Mouse (Mus musculus) limb, embryonic 14.5 days (tissue): ENCODE results near the gene Dnajc14. TPM values are rescaled to one million over a fixed set of nuclear protein-coding genes. Genes with fewer than 3 reads are reported as not detected.

Experiments used
- ATAC-seq: fragments of 200-750 bp; cut with Nextera tagmentation; 2 replicates; pipeline ENCODE4 v1.8.0; 2017; ENCODE audit warnings: low read depth, moderate number of reproducible peaks, moderate TSS enrichment; ENCODE audit not compliant: low FRiP score
- DNase-seq: peaks from one replicate; pipeline ENCODE4 v3.0.0-alpha.2; 2015; ENCODE audit warnings: low spot score
- H3K27ac ChIP-seq: fragments of 300-500 bp; sonication (generic); replicated peaks from 2 replicates; pipeline ENCODE4 v1.5.1; 2014; ENCODE audit warnings: low read depth, mild to moderate bottlenecking, low read length, moderate library complexity, mixed read lengths
- H3K27me3 ChIP-seq: fragments of 300-500 bp; sonication (generic); 2 replicates; pipeline ENCODE4 v1.6.1; 2014; ENCODE audit warnings: low read length, mixed read lengths; ENCODE audit not compliant: control insufficient read depth, insufficient read depth
- H3K36me3 ChIP-seq: fragments of 300-500 bp; sonication (generic); 2 replicates; pipeline ENCODE4 v1.6.1; 2014; ENCODE audit warnings: mild to moderate bottlenecking, low read length, moderate library complexity, mixed read lengths; ENCODE audit not compliant: control insufficient read depth, insufficient read depth
- H3K4me1 ChIP-seq: fragments of 300-500 bp; sonication (generic); 2 replicates; pipeline ENCODE4 v1.6.1; 2014; ENCODE audit warnings: antibody characterized with exemption, low read length, mixed read lengths; ENCODE audit not compliant: control insufficient read depth, insufficient read depth
- H3K4me2 ChIP-seq: fragments of 300-500 bp; sonication (generic); replicated peaks from 2 replicates; pipeline ENCODE4 v1.6.1; 2014; ENCODE audit warnings: low read depth, mild to moderate bottlenecking, low read length, moderate library complexity; ENCODE audit not compliant: severe bottlenecking
- H3K4me3 ChIP-seq: fragments of 300-500 bp; sonication (generic); replicated peaks from 2 replicates; pipeline ENCODE4 v1.5.1; 2014; ENCODE audit warnings: low read length
- H3K9ac ChIP-seq: fragments of 300-500 bp; sonication (generic); 2 replicates; pipeline ENCODE4 v1.6.1; 2014; ENCODE audit warnings: mild to moderate bottlenecking, low read depth, low read length, moderate library complexity; ENCODE audit not compliant: severe bottlenecking
- H3K9me3 ChIP-seq: fragments of 300-500 bp; sonication (generic); 2 replicates; pipeline ENCODE4 v1.6.1; 2016; ENCODE audit warnings: low read length; ENCODE audit not compliant: control insufficient read depth
- POLR2A ChIP-seq: fragments of 200-500 bp; IDR thresholded peaks from 2 replicates; pipeline ENCODE4 v1.8.0; 2012; ENCODE audit warnings: inconsistent platforms, mild to moderate bottlenecking, moderate library complexity, borderline replicate concordance; ENCODE audit not compliant: insufficient read depth, insufficient read length; ENCODE audit errors: extremely low read depth
- WGBS: fragments of 180-500 bp; shearing (Covaris S2); extraction: QIAGEN DNeasy Blood & Tissue Kit; methylation state at CpG from one replicate; pipeline ENCODE4 v1.1.7; 2014; 5-methylcytosine and 5-hydroxymethylcytosine counted together
- polyA plus RNA-seq, 2 experiments: library from polyadenylated mRNA; depleted of rRNA in 1 of 2; stranded (reverse) in 1 of 2; unstranded in 1 of 2; fragments of >200 nt; fragmentation: Nextera tagmentation in 1 of 2; extraction: Ambion mirVana in 1 of 2; gene quantifications; 2 replicates each; pipeline versions ENCODE4 v1.2.1 to v1.2.3; 2012 to 2014

Dnajc14 gene
- polyA plus RNA-seq, 2 experiments, result 30.6 to 44.5 TPM

GRCm38 (mm10) chr10:128780200-128780599, 23.7 kb upstream of the Dnajc14 start:
- WGBS, result 100% methylated on average over 1 of the region's 1 CpGs
- no peak for TF ChIP-seq POLR2A
- H3K4me3 ChIP-seq, result no peak overlapping the region
- H3K9ac ChIP-seq, result no peak overlapping the region
- H3K36me3 ChIP-seq, result no peaks in the 10 kb centered on the region
- H3K27ac ChIP-seq, result no peak overlapping the region
- H3K27me3 ChIP-seq, result no peaks in the 10 kb centered on the region
- peaks cover 10% of the 10 kb centered on the region for H3K4me1 ChIP-seq
- no peak overlapping the region for H3K4me2 ChIP-seq
- ATAC-seq (no peak), DNase-seq (no peak)
- no peaks in the 10 kb centered on the region for H3K9me3 ChIP-seq

DNA sequence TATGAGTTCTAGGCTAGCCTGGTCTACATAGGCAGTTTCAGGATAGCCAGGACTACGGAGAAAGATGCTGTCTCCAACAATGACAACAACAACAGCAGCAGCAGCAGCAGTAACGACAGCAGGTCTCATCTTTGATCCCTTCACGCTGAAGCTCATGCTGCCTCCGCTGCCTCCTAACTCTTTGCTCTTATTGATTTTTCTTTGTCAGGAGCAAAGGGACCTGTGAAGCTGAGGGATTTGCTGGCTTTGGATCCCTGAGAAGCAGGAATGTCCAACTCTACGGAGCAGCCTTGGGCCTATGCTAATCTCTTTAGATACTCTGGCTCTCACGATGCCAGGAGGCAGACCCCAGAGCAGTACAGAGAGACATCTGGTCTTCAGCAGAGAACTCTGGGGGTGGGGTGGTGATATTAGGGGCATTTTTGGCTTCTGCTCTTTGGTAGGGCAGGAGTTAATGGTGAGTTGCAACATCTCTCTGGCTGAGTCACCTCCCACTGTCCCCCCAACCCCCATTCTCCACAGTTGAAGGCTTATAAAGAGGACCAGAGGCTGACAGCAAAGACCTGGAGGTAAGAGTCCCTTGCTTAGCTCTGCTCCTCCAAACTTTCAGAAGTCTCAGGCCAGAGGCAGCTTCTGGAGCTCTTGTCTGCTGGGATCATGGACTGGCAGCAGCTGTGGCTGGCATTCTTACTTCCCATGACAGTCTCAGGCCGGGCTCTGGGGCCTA, 13.3 kb upstream of the Dnajc14 start, which contains the start of gene Mmp19:
TSS of gene Mmp19 (plus strand) at position 513 of the 727 bp plus-strand sequence.
- Histone ChIP-seq H3K9me3 (no peaks in the 10 kb centered on the region), H3K27ac (no peak within 1 kb of the TSS), H3K27me3 (no peaks in the 10 kb centered on the region), H3K4me2 (no peak within 1 kb of the TSS), H3K4me3 (no peak within 1 kb of the TSS), H3K4me1 (no peaks in the 10 kb centered on the region), H3K36me3 (no peaks in the 10 kb centered on the region), H3K9ac (no peak within 1 kb of the TSS)
- whole genome bisulfite sequencing, result 74% methylated on average over 7 of the region's 7 CpGs
- DNase-seq, result no peak
- TF ChIP-seq POLR2A, result no peak
- ATAC-seq, result no peak

- DNase-seq (no peak), ATAC-seq (no peak)
- no peaks in the 10 kb centered on the region for H3K27me3 ChIP-seq
- no peak overlapping the region for H3K4me2 ChIP-seq
- H3K4me3 ChIP-seq, result no peak overlapping the region
- no peak overlapping the region for H3K27ac ChIP-seq
- no peaks in the 10 kb centered on the region for H3K36me3 ChIP-seq
- no peaks in the 10 kb centered on the region for H3K9me3 ChIP-seq
- H3K9ac ChIP-seq, result no peak overlapping the region
- no peaks in the 10 kb centered on the region for H3K4me1 ChIP-seq
- TF ChIP-seq POLR2A, result no peak
These were observed 11.8 kb upstream of the Dnajc14 start for GRCm38 (mm10) chr10:128792041-128792440.

- no peaks in the 10 kb centered on the region for H3K4me1 ChIP-seq
- no peak overlapping the region for H3K27ac ChIP-seq
- H3K36me3 ChIP-seq, result peaks cover 5% of the 10 kb centered on the region; the same call in 1 of the 2 replicates
- WGBS, result 94% methylated on average over 1 of the region's 1 CpGs
- no peaks in the 10 kb centered on the region for H3K9me3 ChIP-seq
- H3K27me3 ChIP-seq, result no peaks in the 10 kb centered on the region
- H3K9ac ChIP-seq, result no peak overlapping the region
- ATAC-seq, result no peak
- no peak for TF ChIP-seq POLR2A
- no peak for DNase-seq
- H3K4me3 ChIP-seq, result no peak overlapping the region
- no peak overlapping the region for H3K4me2 ChIP-seq
These were observed 10.6 kb upstream of the Dnajc14 start for GRCm38 (mm10) chr10:128793258-128793657.

- DNase-seq, result no peak
- Histone ChIP-seq H3K4me1 (no peaks in the 10 kb centered on the region), H3K9me3 (no peaks in the 10 kb centered on the region), H3K27ac (no peak overlapping the region), H3K9ac (no peak overlapping the region), H3K36me3 (peaks cover 9% of the 10 kb centered on the region; the same call in 1 of the 2 replicates), H3K27me3 (no peaks in the 10 kb centered on the region), H3K4me2 (no peak overlapping the region), H3K4me3 (no peak overlapping the region)
- no peak for ATAC-seq
- WGBS, result 83% methylated on average over 5 of the region's 5 CpGs
- TF ChIP-seq POLR2A, result no peak
These were observed 9.5 kb upstream of the Dnajc14 start for GRCm38 (mm10) chr10:128794391-128794790.
